Mouse (Mus musculus) B cell, adult 2 months (primary cell): Measurements from ENCODE around the gene Atg7.

ENCODE experiments used
- DNase-seq, 2 experiments: peaks; one replicate each; pipeline ENCODE4 v3.0.0; 2022

The Atg7 gene

DNA sequence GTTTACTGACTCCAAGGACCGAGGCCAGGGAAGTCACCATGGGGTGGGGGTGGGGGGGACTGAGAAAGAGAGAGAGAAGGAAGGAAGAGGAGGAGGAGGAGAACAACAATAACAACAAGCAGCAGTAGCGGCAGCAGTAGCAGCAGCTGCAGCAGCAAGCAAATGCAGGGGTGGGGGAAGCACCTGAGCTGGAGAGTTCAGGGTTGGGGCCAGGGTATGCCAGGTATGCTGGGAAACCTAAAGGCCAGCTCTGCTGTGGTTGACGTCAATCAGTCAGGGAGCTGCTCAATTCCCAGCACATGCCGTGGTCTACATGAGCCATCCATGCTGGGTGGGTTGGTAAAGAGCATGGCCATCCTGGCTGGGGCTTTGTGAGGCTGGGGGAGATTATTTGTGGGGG, 145.8 kb downstream of the Atg7 start:
- no peak for DNase-seq

DNA sequence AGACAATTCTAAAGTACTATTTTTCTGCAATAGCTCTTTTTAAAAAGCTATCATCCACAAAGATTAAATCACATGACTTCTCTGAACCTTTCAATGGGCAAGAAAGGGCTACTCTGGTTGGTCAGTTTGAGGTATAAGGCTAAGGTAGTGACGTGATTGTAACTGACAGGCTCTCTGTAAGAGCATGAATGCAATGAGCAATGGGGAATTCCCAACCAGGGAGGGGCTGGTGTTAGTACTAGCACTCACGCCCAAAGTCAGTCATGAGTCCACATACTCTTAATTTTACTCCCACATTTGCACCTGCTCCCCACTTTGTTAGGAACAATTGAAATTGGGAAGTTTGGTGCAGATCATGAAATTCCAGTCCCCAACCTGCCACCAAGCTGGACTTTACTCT, 147.2 kb downstream of the Atg7 start:
- DNase-seq, result no peak

DNA sequence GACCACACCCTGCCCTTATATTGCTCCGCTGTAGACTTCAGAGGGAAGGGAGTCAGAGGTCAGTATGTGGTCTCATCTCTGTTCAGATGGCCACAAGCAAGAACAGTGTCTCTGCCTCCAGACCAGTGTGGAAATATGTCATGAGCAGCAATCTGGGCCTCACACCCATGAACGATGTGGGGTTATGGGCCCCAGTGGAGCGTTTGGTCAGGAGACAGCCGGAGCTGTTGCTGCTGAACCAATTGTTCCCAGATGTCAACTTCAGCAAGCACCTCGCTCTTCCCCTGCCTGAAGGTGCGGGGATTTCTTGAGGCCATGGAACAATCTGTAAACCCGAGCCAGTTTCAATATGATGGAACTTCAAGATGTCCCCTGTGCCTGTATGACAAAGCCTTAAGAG, 148.0 kb downstream of the Atg7 start:
- DNase-seq, result no peak

DNA sequence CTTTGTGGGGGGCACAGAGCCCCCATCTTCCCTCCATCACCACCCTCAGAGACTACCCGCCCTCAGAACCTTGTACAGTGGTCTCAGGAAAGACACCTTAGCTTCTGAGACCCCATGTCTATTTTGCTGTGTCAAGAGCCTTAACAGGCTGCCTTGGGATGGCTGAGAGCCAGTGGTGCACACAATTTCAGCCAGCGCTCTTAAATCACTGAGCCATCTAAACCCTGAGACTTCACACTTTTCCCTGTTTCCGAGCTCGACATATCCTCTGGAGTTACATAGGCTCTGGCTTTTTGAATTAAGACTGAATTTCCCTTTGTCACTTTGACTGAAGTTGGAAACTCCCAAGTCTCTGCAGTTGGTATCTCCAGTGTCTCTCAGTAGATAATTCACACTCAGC, 148.9 kb downstream of the Atg7 start:
- no peak for DNase-seq

DNA sequence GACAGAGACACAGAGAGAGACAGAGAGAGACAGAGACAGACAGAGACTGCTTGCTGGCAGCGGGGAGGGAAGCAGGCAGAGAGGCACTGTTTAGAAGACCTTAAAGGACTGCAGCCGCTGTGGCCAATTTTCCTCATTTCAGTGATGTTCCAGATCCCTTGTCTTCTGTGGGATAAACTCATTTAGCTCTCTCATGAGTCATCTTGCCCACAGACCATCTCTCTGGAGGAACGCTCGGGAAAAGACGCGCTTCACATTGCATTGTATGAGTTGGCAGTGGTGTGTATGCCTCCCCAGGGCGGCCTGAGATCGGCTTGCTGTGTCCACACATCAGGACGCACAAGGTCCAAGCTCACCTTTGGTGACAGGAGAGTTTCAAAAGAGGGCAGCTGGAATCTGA, 151.8 kb downstream of the Atg7 start:
- DNase-seq, result no peak

DNA sequence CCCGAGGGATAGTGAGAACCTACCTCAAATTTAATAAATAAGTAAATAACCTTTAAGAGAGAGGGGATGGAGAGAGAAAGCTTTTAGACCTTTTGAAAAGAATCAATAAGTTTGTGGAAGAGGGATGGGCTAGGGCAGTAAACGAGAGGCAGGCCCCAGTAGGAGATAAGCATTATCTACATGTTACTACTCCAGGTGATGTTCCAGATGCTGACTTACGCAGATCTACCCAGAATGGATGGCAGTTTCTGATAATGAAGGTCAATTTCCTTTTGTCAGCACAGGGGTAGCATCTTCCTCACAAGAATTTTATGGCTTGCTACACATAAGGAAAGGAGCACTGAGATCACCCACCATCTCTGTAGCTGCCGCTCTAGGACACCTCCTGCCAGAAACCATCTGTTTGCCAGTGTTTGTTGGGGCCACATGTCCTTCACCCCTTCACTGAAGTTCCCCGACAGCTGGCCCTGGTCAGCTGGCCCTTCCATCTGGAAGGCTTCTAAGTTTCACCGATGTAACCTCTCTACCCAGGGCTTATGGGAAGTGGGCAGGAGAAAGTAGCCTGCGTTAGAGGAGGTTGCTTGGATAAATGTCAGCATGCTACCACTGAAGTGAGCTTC, 152.9 kb downstream of the Atg7 start:
- no peak for DNase-seq

DNA sequence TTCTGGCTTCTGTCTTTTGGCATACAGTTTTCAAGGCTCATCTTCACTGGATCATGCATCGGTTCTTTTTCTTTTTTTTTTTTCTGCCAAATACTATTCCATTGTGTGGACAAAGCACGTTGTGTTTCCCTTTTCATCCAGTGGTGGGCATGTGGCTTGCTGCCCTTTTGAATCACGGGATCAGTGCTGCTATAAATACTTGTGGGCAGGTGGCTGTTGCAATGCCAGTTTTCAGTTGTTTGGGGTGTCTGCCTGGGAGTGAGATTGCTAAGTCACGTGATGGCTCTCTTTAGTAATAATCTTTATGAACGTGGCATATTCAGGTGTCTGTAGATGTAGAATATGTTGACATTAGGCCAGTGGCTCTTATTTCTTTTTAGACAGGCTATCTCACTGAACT, 155.0 kb downstream of the Atg7 start:
- DNase-seq, result no peak

DNA sequence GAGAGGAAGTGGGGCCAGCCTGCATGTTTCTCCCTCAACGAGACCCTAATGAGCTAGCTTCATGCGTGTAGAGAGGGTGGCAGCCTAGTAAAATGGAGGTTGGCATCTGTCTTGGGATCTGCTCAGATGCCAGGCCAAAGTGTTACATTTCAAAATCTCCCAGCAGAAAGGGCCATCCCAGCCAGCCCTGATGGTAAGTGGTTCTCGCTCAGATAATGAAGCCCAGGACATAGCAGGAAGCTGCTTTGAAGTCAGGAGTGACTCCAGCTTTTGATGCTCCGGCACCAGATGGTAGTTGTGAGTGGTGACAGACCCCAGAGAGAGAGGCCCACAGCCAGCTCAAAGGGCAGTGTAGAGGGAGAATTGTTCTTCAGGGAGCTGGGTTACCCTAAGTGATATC, 155.8 kb downstream of the Atg7 start:
- no peak for DNase-seq

DNA sequence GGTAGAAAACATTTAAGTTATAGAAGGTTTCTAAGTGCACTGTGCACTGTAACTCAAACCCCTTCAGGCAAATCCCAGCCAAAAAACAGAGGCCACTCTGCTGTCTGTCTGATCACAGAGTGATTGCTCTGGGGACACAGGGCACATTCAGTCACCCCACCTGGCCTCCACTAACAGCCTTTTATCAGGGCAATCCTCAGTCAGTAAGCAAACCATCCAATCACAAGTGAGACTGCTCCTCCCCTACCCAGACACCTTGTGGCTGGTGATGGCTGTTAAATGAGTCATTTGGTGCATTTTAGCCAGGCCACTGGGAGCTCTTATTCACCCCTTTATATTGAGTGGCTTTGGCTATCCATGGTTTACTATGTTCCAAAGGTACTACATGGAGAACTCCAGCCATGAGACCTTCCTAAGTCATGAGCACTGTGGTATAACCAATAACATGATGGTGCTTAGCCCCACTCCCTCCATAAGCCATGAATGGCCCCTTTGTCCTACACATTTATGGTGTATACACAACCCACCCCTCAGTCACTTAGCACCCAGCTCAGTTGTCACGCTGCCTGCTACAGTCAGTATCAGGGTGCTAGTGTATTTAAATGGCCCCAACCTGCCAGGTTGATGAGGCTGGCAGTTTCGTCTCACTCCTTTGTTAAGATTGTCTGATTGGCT, 157.5 kb downstream of the Atg7 start:
- DNase-seq, result no peak

DNA sequence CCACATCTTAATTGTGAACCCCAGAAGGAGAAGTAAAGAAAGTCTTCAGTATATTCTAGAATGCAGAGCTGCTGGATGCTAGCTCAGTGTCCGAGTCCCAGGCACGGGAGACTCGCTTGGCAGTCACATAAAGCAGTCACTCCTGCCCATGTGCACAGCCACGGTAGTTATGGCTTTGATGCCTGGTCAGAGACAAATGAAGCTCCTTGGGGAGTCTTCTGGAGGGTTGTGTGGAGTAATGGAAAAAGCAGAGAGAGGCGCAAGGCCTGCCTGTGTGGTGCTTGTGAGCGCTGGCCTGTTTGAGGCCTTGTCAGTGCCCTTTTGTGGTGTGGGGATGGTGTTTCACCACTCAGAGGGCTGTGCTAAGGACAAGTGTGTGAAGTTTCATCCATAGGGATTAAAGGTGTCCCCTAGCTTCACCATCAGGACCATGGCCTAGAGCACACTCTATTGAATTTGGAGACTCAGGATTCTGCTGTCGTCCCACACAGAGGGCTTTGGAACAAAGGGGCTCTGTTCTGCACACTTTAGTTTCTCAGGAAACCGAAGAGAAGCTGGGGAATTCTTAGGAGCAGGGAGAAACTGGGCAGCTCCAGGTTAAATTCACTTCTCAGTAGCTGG, 161.1 kb downstream of the Atg7 start:
- no peak for DNase-seq

DNA sequence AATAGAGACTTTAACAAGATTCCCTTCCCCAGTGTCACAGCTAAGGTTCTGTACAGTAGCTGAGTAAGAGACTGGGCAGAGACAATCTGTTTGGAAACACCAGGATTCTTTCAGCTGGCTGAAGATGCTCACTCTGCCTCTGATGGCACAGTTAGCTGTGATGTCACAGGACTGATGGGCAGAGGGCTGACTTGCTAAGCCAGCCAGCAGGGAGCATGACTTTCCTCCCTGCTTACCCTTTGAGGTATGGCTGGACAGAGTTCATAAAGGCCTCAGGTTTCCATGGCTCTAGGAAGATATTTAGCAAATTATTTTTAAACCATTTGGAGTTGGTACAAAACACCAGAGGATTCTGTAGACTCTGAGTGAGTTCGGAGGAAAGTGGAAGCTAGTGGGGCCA, 162.0 kb downstream of the Atg7 start:
- no peak for DNase-seq

DNA sequence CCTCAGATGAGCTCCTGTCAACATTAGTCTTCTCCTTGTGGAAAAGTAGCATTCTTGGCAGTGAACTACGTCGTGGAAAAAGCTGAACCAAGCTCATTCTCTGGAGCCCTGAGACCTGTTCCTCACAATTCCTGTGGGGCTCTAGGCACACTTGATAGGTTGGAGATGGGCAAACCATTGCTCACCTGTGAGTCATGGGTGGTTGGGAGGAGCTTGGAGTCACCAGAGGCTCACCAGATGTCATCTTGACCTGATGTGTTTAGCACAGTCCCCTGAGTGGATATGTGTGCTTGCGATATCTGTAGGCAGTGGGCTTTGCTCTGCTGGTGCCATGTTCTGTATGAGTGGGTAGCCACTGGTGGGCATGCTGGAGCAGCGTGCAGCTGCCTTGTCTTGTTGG, 163.0 kb downstream of the Atg7 start:
- DNase-seq, result no peak

DNA sequence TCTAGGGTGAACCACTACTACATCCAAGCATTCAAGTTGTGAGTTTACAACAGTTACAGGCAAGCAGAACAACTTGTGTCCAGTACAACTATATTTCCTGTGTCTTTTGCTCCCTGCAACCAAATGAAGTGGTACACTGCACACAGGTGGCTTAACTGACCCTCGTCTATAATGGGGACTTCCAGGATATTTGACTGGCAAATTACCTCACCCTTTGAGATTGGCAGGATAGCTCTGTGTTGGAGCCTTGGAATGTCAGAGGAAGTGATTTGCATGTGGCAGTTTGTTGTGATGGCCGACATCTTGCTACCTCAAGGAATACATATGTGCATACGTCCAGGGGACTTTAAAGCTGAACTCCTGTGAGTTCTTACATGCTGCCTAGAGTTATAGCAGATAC, 164.6 kb downstream of the Atg7 start:
- no peak for DNase-seq

DNA sequence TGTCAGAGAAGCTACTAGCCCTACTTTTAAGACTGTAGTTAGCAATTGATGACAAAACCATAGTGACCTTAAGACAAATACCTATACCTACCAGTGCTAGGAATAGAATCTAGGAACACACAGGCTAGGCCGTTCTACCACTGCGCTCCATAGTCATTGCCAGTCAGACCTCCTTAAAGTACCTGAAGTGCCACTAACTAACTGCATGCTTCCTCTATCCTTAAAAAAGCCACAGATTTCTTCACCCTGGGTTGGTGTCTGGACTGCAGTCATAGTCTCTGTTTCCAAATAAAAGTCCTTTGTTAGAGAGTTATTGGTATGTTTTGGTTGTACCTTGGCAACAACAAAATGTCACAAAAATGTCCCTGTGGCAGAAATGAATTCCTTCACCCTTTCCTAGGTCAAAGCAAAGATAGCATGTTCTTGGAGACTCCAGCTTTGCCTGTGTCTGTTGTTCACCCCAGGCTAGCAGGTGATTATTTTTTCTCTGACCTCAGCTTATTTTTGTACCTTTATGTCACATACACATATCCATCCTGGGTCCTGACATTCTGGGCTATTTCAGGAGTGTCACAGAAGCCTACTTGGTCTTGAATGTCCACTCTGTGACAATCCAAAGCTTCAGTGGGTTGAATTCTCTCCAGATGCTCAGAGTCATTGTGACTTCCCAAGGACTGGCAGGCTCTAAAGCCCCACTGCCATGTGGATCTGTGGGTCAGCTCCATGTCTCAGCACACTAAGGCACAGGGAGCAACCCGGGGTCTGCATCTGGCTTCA, 165.9 kb downstream of the Atg7 start:
- no peak for DNase-seq

DNA sequence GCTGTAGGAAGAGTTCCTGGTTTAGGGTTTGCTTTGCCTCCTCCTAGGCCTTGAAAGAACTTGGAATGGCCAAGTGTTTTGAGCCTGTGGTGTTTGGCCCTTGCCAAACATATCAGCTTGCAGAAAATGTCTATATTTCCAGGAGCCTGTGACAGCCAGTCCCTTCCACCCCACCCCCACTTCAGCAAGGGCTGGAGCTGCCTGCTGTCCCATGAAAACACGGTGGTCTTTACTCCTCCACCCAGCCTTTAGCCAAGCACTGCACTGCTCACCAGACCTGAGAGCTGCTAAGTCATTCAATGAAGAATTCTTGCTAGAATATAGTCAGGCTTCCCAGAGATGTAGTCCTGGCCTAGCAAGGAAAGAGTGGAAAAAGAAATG, 166.5 kb downstream of the Atg7 start:
- DNase-seq, result no peak

DNA sequence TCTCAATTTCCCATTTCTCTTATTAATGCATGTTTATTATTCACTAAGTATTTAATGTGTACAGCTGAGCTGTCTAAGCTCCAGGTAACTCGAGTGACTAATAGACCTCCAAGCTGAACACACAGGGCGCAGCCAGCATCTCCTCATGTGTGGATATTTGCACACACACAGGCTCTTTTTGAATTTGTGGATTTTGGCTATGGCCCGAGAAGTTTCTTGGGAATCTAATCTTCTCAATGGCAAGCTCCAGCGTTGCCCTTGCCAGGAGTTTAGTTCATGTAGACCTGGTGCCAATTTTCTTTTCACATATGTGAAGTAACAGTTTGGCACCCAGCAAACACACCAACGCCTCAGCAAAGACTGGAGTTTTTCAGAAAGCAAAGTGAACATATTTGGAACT, 169.4 kb downstream of the Atg7 start:
- DNase-seq, result no peak

DNA sequence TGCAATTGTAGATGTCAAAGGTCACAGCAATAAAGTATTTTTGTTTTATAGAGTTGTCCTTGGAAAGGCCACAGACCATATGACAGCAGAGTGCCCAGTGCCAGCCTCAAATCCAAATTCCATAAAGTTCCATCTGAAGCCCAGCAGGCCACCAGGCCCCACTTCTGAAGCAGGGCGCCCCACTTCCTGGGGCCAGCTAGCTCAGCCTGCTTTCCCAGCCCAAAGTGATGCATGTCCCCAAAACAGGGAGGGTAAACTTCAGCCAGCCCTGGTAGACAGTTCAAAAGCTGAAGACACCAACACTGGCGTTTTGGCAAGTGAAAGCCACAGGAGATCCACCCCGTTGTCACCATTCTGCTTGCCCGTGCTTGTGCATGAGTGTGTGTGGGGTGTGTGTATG, 169.9 kb downstream of the Atg7 start:
- DNase-seq, result no peak

DNA sequence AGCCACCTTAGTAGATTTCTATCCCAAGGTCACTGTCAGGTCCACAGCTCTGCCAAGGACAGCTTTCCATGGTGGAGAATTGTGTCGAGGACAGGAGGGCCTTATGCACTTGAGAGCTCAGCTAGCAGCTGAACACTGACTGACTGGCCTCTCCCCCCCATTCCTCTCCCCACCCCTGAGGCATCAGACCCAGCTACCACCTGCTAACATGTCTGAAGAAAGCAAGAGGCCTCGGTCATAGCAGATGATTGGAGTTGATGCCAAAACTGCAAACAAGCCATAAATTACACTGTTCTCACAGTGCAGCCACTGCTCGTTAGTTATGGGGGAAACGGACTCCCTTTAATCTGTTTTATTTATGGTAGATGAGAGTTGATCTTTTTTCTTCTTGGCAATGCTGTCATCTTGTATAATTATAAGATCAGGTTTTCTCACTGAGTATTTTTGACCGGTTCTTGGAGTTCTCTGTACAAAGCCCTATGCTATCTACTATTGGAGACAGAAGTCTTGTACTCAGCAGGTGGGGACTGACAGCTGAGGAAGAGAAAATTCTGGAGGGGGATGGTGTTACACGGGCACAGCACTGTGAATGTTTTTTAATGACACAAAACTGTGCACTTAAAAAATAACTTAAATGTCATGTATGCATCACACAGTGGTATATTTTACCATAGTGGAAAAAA, 171.4 kb downstream of the Atg7 start:
- no peak for DNase-seq

DNA sequence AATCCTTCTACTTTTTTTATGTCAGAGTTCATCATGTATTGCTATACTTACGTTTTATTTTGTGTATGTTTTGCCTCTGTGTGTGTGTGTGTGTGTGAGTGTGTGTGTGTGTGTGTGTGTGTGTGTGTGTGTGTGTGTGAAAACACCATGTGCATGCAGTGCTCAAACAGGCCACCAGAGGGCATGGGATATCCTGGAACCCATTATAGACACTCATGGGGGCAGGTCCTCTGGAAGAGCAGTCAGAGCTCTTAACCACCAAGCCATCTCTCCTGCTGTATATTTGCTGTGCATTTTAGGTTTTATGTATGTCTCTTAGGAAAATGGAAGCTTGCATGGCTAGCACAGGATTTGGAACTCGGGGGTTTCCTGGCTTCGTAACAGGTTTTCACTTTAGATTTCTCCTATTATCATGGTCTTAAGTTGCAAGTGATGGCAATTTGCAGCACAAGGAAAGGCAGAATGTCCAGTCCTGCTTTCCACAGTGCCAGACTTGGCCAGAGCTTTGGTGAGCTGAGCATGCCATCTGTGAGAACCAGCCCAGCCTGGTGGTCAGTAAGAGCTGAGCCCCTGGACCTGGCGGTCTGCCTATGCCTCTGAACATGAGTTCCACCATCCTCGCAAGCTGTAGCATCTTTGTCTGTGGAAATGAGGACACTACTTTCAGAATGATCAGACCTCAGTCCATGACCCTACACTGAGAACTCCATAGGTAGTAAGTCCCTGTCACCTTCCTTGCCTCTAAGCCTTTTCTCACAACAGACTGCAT, 172.2 kb downstream of the Atg7 start:
- peak; percentile 46 to 55 for DNase-seq

DNA sequence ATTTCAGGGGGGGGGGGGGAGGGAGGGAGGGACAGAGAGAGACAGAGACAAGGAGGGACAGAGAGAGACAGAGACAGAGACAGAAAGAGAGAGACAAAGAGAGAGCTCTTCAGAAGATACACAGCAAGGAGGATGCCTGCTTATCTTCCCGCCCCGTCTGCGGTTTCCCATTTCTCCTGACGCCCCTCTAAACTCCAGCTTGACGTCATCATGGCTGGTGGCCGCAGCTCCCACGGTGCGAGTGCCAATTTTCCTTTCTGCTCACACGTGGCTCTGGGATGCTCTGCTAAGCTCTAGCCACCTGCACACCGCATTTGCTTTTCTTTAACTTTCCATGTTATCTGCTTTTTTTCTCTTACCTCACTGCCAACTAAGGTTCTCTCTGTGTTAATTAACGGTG, 175.1 kb downstream of the Atg7 start:
- no peak for DNase-seq

DNA sequence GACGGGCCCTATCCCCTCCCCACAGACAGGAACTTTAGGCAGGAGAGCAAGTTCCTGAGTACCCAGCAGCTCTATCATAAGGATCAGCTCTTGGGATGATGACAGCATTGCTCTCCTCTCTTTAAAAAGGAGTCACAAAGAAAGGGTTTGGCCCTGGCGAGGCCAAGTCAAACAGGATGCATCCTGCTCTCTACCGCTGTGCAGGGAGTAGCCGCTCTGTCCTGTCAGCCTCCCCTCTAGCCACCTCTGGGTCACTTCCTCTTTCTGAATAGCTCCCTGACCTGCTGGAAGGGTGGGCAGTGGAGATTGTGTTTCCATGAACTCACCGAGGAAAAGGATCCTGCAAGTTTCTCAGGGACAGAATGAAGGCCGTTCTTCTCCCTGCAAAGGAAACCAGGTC, 175.6 kb downstream of the Atg7 start:
- DNase-seq, result no peak

DNA sequence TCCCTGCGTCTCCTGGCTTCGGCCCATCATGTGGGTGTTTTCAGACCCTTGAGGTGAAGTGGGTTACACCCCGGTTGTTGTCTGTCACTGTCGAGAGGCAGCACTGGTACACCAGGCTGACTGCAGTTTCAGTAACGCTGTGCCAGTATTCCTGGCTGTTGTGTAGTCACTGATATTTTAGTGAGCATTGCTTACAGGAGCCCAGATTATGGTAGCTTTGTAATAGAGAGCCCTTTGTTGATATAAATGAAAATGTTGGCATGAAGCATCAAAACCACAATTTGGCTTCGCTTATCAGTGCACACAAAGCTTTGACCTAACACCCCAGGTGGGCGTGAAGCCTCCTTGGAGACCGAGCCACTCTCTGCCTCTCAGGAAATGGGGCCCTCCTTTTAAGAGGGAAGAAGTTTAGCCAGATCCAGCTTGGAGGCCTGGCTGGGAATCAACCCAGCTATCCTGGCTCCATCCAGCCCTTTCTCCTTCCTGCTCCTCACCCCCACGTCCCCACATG, 177.1 kb downstream of the Atg7 start:
- DNase-seq, result no peak
